Mouse (Mus musculus) cerebellum, postnatal 25 days (tissue): ENCODE data around the gene Iqgap1.

Source experiments
- DNase-seq, 2 experiments: peaks; one replicate each; pipeline ENCODE4 v3.0.0; 2021; ENCODE audit warnings: mixed read lengths in 2 of 2

The Iqgap1 gene

GRCm38 (mm10) chr7:80825843-80826403 lies at the start of gene Iqgap1:
Gene Iqgap1, minus strand, starts transcription at chr7:80825974.
- DNase-seq = no peak

- DNase-seq = no peak
Observed at GRCm38 (mm10) chr7:80873631-80874030, 47.9 kb upstream of the Iqgap1 start.

DNA sequence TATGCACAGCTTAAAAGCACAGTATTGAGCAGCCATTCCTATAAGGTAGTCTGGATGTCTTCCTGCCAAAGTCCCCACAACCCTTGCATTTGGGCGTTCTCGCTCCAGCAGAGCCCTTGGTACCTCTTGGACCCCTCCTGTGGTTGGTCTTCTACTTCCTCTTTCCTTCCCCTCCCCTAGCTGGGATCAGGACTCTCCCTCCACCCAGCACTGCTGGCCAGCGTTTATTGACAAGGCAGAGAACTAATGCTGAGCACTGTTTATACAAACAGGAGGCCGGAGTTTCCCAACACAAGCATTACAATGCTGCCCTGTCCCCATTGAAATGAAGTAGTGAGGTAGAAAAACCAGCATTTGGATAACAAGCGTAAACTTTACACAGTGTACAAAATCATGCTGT lies 47.3 kb upstream of the Iqgap1 start:
- no peak for DNase-seq

DNA sequence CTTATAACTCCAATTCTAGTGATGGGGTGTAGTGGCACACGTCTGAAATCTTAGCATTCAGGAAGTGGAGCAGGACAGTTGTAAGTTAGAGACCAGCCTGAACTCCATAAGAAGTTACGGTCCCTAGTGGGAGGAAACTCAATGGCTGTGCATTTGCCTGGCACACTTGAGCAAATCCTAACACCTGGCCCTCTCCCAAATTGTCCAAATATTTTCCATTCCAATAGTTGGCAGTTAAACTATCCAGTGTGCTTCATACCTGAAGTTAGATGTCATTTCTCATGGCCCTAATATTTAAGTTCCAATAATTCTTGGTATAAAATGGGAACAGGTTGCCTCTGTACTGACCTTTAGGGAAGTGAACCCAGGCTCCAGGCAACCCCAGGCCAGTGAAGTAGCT lies 42.9 kb upstream of the Iqgap1 start:
- no peak for DNase-seq

DNA sequence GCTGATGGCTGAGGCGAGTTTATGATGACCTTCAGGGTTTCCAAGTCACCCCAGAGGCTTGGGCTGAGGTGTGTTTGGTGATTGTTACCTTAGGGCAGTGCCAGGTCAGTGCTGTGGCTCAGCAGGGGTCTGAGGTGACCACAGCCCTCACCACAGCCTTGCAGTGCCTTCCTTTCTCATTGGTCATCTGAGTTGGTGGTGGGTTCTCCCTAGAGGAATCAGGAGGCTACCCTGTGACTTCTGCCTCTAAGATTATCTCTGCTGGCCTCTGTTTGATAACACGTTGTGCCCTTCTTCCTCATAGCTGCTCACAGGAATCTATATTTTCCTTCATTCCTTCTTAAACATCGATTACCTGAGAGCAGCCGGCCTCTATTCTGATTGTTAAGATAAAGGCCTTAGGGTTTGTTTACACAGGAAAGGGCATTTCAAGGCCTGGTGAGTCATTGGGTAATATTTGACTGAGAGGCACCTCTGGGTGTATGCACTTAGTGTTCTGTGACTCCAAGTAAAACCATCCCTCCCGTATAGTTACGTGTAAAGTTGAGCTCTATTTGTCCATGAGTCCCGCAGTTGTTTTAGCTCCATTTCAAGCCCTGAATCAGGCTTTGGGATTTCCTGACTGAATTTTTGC lies 40.9 kb upstream of the Iqgap1 start:
- DNase-seq = no peak

GRCm38 (mm10) chr7:80865521-80865920 lies 39.7 kb upstream of the Iqgap1 start:
- DNase-seq = no peak

DNA sequence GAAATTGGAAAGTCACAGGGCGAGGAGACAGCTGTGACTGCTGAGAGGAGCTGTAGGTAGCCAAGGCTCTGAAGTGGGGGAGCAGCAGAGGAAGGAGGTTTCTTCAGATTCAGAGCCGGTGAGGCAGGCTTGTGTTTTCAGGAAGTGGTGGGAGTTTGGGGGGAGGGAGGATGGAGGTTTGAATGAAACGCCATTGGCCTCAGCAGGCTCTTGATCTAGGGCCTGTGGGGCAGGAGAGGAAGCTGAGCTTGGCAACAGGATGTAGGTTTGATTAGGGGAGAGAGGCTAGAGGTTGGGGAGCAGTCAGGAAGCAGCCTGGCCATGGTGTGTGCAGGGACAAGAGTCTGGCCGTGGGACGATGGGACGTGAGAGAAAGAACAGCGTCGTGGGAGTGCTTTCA lies 39.1 kb upstream of the Iqgap1 start:
- no peak for DNase-seq

DNA sequence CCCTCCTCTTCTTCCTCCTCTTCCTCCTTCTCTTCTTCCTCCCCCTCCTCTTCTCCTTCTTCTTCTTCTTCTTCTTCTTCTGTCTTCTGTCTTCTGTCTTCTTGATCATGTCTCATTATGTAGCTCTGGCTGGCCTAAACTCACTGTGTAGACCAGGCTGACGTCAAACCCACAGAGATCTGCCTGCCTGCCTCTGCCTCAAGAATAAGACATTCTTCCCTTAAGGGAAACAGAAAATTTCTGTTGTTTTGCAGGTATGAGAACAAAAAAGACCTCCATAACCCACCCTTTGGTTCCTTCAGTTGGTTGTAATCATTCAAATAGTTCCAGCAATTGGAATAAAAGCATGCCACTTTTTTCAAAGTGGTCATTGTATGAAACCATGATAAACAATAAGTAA lies 38.4 kb upstream of the Iqgap1 start:
- no peak for DNase-seq

- no peak for DNase-seq
Observed at GRCm38 (mm10) chr7:80863520-80863919, 37.7 kb upstream of the Iqgap1 start.

- no peak for DNase-seq
Observed at GRCm38 (mm10) chr7:80862475-80862874, 36.7 kb upstream of the Iqgap1 start.

GRCm38 (mm10) chr7:80860729-80861274 lies 35.0 kb upstream of the Iqgap1 start, which contains the start of gene Zscan2:
Gene Zscan2, plus strand, starts transcription at chr7:80860920.
- DNase-seq = peak; percentile 90

GRCm38 (mm10) chr7:80860227-80860626 lies 34.5 kb upstream of the Iqgap1 start:
- peak; percentile 49 to 61 for DNase-seq

DNA sequence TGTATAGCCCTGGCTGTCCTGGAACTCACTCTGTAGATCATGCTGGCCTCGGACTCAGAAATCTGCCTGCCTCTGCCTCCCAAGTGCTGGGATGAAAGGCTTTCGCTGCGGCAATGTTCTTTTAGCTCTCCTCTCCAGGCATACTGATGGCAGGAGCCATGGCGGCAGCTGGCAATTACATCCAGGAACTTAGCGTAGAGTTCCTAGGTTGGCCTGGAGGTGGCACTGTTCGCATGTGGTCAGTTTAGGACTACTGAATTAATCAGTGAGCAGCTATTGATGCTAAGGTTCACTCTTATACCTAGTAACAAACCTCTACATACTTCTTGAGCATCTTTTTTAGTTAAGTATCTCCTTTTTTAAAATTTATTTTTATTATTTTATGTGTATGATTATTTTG lies 31.4 kb upstream of the Iqgap1 start:
- peak; percentile 84 to 90 for DNase-seq

DNA sequence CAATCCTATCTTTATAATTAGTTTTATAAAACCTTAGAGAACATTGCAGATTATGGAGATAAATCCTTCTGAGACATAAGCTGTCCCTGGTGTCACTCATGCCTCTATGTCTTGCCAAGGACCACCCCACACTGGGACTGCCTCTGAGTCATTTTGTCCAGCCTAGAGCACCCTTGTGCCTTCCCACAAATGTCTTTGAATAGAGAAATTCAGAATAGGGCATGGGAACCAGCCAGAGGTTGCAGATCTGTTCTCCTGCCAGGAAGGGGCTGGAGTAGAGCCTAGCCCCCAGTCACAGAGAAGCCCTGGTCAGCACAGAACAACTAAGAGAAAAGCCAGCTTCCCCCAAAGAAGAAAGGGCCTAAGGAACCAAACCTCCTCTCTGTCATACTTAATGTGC lies 29.5 kb upstream of the Iqgap1 start:
- no peak for DNase-seq

GRCm38 (mm10) chr7:80853218-80853617 lies 27.4 kb upstream of the Iqgap1 start:
- DNase-seq = no peak

DNA sequence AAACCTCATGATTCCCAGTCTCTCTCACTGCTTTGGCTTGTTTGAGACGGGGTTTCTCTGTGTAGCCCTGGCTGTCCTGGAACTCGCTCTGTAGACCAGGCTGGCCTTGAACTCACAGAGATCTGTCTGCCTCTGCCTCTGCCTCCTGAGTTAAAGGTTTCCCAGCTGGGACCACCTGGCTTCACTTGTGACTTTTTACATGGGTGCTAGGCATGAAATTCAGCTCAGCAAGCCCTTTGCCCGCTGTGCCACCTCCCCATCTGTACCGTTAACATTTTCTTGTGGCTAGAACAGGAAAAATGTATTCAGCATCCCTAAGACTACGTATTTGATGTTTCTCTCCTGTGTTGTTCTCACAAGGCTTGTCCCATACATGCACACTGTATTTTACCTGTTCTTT lies 24.7 kb upstream of the Iqgap1 start:
- DNase-seq = no peak

GRCm38 (mm10) chr7:80849710-80850109 lies 23.9 kb upstream of the Iqgap1 start:
- peak; percentile 34 to 56 for DNase-seq

- no peak for DNase-seq
Observed at GRCm38 (mm10) chr7:80849267-80849666, 23.5 kb upstream of the Iqgap1 start.

GRCm38 (mm10) chr7:80846709-80847108 lies 20.9 kb upstream of the Iqgap1 start:
- DNase-seq = no peak

- DNase-seq = no peak
Observed at GRCm38 (mm10) chr7:80846280-80846678, 20.5 kb upstream of the Iqgap1 start.

DNA sequence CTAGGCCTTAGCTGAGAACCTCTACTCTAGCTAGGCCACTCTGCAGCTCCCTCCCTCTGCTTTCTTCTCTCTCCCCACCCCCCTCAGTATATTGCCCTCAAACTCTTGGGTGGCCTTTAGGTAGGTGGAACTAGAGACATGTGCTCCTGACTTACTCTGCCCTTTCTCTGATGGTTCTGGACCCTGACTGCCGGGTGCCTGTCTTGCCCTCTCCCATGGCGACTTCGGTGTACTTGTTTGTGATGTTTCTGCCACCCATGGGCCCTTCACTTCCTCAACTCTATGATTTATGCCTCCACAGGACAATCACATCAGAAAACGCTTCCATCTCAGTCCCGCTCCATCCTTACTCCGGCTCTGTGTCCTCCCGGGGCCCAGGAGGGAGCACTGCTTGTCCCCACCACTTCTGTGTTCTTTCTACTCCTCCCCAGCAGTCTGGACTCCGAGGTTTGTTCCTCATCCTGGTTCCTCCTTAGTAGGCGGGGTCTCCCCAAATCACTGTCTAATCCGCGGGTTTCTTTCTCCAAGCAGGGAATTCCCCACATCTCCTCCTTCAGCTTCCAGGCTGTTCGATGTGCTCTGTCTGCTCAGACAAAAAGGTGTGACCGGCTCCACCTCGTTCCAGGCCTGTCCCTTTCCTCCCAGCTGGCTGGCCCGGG lies 20.0 kb upstream of the Iqgap1 start:
- no peak for DNase-seq

GRCm38 (mm10) chr7:80844691-80845090 lies 18.9 kb upstream of the Iqgap1 start:
- no peak for DNase-seq

DNA sequence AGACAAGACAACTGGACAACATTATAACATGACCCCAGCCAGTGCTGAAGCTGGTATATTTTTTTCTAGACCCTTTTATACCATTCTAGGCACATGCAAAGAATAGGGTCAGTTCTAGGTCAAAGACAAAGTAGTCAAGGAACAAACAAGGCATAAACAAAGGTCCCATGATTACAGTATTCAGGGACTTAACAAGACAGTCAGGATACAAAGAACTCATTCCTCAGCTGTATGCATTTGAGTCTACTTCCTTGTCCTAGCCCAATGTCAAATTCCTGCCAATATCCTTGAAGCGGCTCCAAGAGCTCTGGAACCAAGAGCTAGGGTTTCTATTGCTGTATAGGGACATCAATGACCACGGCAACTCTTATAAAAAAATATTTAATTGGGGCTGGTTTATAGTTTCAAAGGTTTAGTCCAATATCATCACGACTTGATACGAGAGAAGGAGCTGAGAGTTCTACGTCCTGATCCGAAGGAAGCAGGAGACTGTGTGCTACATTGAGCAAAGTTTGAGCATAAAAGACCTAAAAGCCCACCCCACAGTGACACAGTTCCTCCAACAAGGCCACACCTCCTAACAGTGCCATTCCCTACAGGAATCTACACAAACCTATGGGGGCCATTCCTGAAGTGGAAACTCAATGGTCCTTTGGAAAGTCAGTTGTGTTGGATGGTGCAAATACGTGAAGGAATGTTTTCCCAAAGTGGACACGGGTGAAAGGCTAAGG lies 18.3 kb upstream of the Iqgap1 start:
- no peak for DNase-seq
